Mouse (Mus musculus) ES-Bruce4 (cell line): ENCODE results near the gene Elmo3.

Experiments
- CTCF ChIP-seq: IDR thresholded peaks from one replicate; pipeline ENCODE4 v1.8.1; 2011; ENCODE audit warnings: low read depth, low read length
- POLR2A ChIP-seq: IDR thresholded peaks from one replicate; pipeline ENCODE4 v1.8.1; 2011; ENCODE audit warnings: low read length; ENCODE audit not compliant: insufficient read depth

- TF ChIP-seq POLR2A (no peak), CTCF (no peak)
Measured at GRCm38 (mm10) chr8:105303874-105304273, 1.5 kb upstream of the Elmo3 start.
